Comparison of ENCODE assay signal across 21 mouse cellular contexts in genomic region chr7:140477886-140478285, GRCm38 (mm10). TPM values are rescaled to one million over a fixed set of nuclear protein-coding genes. Genes with fewer than 3 reads are reported as not detected.
DNase-seq lines count a peak whose midpoint lies in the region; ATAC-seq lines count a peak whose summit lies in the region.
"Had no signal": no experiment of that assay in that cellular context is flagged by ENCODE, and none has a peak within 500 bp of the region (broad histone marks: within the 10 kb centered on the region; RNA-seq: fewer than 3 reads in every experiment).

No protein-coding gene starts in this region.

- DNase-seq in frontal cortex, postnatal 25 days (ENCODE audit: low spot score in 2 of 2), result no peak
- DNase-seq in layer of hippocampus, adult 9-11 months, result peak; percentile 9
- DNase-seq in layer of hippocampus, adult 9-10 months (ENCODE audit: low spot score), result no peak
- peak; percentile 58 for DNase-seq in right cerebral cortex, adult 18-20 months
- DNase-seq in right cerebral cortex, postnatal 14 days, result no peak
- no peak for DNase-seq in adrenal gland, postnatal 4 days (ENCODE audit: low spot score in 2 of 2)
- DNase-seq: adrenal gland, adult 8-10 months; adrenal gland, postnatal 36 days; B cell, adult 2 months; cerebellum, adult 11-12 months; cerebellum, adult 9-11 months; cerebellum, postnatal 36 days; gastrocnemius, adult 2 months; gastrocnemius, postnatal 25 days had no signal

- peak; percentile 91; the same call in 1 of the 2 replicates for ATAC-seq in frontal cortex, adult (ENCODE audit: low TSS enrichment)
- ATAC-seq: CD4-positive, CD25-positive, alpha-beta regulatory T cell, adult 4 months; forebrain, embryonic 16.5 days had no signal

RNA-seq across cellular contexts. Expression of gene Olfr535, which starts 6.1 kb away (rescaled TPM):
- not detected for total RNA-seq in adrenal gland, postnatal 4 days (2021)
- total RNA-seq: adrenal gland, adult 8-10 months; adrenal gland, postnatal 36 days; gastrocnemius, adult 2 months; gastrocnemius, postnatal 25 days; granulocyte monocyte progenitor cell, adult 5-6 weeks; heart, adult 8-10 months; heart, postnatal 25 days had no signal

RNA-seq across cellular contexts. Expression of gene Olfr533, which starts 14.7 kb away (rescaled TPM):
- total RNA-seq in adrenal gland, postnatal 4 days (2021), result not detected
- total RNA-seq: adrenal gland, adult 8-10 months; adrenal gland, postnatal 36 days; gastrocnemius, adult 2 months; gastrocnemius, postnatal 25 days; granulocyte monocyte progenitor cell, adult 5-6 weeks; heart, adult 8-10 months; heart, postnatal 25 days had no signal

RNA-seq across cellular contexts. Expression of gene Olfr536, which starts 29.3 kb away (rescaled TPM):
- total RNA-seq in adrenal gland, postnatal 4 days (2021), result not detected
- total RNA-seq: adrenal gland, adult 8-10 months; adrenal gland, postnatal 36 days; gastrocnemius, adult 2 months; gastrocnemius, postnatal 25 days; granulocyte monocyte progenitor cell, adult 5-6 weeks; heart, adult 8-10 months; heart, postnatal 25 days had no signal

RNA-seq across cellular contexts. Expression of gene Olfr532, which starts 56.4 kb away (rescaled TPM):
- not detected for total RNA-seq in adrenal gland, postnatal 4 days (2021)
- total RNA-seq: adrenal gland, adult 8-10 months; adrenal gland, postnatal 36 days; G1E; gastrocnemius, adult 2 months; gastrocnemius, postnatal 25 days; granulocyte monocyte progenitor cell, adult 5-6 weeks; heart, adult 8-10 months; heart, postnatal 25 days had no signal

Comparison
In these comparisons a context has a peak if more than half of its experiments do, and no peak if none do; other contexts are left out.
1. DNase-seq: peak in layer of hippocampus, adult 9-11 months (single experiment) and right cerebral cortex, adult 18-20 months (single experiment); none in frontal cortex, postnatal 25 days (0 of 2), layer of hippocampus, adult 9-10 months (single experiment), right cerebral cortex, postnatal 14 days (single experiment) and adrenal gland, postnatal 4 days (0 of 2).